Mouse (Mus musculus) lung, adult 2 months (tissue): ENCODE measurements around the gene Hist1h3b. TPM values are rescaled to one million over a fixed set of nuclear protein-coding genes. Genes with fewer than 3 reads are reported as not detected.

Experiments used
- DNase-seq: peaks from one replicate; pipeline ENCODE4 v3.0.0; 2022
- H3K4me1 ChIP-seq: fragments of 200-500 bp; 2 replicates; pipeline ENCODE4 v1.6.1; 2011; ENCODE audit warnings: low read length; ENCODE audit not compliant: control insufficient read depth, insufficient read depth
- H3K4me3 ChIP-seq: fragments of 200-500 bp; replicated peaks from 2 replicates; pipeline ENCODE3; 2011; ENCODE audit warnings: low read depth, mild to moderate bottlenecking, control low read depth, low read length; ENCODE audit errors: extremely low read depth
- CTCF ChIP-seq: fragments of 200-500 bp; IDR thresholded peaks from 2 replicates; pipeline ENCODE4 v1.5.1; 2011; ENCODE audit warnings: mild to moderate bottlenecking, low read length, control low read depth; ENCODE audit not compliant: insufficient read depth
- POLR2A ChIP-seq: fragments of 200-500 bp; IDR thresholded peaks from 2 replicates; pipeline ENCODE4 v1.6.1; 2011; ENCODE audit warnings: low read depth, mild to moderate bottlenecking, control low read depth, low read length, borderline replicate concordance; ENCODE audit errors: extremely low read depth
- WGBS: fragments of 180-500 bp; shearing (Covaris S2); methylation state at CpG from one replicate; pipeline ENCODE4 v1.1.7; 2018; 5-methylcytosine and 5-hydroxymethylcytosine counted together
- polyA plus RNA-seq: library from polyadenylated mRNA; depleted of rRNA; stranded (reverse); fragments of >200 nt; gene quantifications from 2 replicates; pipeline ENCODE4 v1.2.3, GENCODE M21; 2012

The Hist1h3b gene
- polyA plus RNA-seq, 1 experiment, result 3.8 TPM

DNA sequence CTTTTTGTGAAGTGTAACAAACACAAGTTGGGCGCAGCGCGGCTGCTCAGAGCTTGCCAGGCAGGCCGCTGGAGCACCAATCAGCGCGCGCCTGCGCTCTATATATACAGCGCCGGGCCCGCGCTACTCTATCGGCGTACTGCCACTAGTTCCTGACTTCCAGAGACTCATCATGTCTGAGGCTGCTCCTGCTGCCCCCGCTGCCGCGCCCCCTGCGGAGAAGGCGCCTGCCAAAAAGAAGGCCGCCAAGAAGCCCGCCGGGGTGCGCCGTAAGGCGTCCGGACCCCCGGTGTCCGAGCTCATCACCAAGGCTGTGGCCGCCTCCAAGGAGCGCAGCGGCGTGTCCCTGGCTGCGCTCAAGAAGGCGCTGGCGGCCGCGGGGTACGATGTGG is 13.4 kb upstream of the Hist1h3b start, which contains the start of gene Hist1h1c:
Gene Hist1h1c, plus strand, starts transcription at position 132 of the 392 bp plus-strand sequence.
- TF ChIP-seq POLR2A (peak; percentile 99), CTCF (no peak)
- under 1% methylated on average over 38 of the region's 38 CpGs for WGBS
- peak; percentile 86 for DNase-seq
- H3K4me1 ChIP-seq, result peaks cover 4% of the 10 kb centered on the region
- peak within 1 kb of the TSS; percentile 100 for H3K4me3 ChIP-seq

DNA sequence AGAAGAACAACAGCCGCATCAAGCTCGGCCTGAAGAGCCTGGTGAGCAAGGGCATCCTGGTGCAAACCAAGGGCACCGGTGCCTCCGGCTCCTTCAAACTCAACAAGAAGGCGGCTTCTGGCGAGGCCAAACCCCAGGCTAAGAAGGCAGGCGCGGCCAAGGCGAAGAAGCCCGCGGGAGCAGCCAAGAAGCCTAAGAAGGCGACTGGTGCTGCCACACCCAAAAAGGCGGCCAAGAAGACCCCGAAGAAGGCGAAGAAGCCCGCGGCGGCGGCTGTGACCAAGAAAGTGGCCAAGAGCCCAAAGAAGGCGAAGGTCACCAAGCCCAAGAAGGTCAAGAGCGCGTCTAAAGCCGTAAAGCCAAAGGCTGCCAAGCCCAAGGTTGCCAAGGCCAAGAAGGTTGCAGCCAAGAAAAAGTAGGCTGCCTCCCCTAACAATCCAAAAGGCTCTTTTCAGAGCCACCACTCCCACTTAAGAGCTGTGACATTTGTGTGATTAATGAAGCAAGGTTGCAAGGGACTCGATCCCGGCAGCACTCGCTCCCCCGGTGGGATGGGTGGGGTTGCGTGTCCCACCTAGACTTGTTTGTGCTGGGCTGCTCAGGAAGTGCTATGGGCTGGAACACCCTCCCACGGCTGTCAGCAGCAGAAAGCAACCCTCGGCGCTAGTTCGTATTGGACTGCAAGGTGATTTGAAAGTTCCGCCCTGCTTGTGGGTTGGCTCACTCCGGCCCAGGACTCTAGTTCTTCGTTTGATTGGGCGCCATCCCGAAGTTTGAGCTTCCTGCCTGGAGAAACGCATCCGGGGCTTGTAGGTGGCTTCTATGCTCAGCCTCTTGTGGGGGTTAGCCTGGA is 12.8 kb upstream of the Hist1h3b start:
- under 1% methylated on average over 39 of the region's 39 CpGs for WGBS
- peak; percentile 88 for DNase-seq
- peaks cover 4% of the 10 kb centered on the region for H3K4me1 ChIP-seq

DNA sequence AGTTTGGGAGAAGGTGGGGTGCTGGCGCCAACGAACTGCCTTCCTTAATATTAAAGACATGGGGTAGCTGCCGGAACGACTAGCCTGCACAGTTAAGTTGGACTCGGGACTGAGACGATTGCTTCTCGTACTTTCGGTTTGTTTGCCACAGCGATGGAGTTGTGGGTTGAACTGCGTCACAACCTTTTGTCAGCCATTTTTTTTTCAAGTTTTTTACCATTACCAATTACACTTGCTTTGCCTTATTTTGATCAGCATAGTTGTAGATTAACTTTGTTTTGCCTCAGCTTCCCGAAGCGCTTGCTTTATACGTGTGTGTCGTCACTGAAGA is 12.2 kb upstream of the Hist1h3b start:
- peaks cover 4% of the 10 kb centered on the region for H3K4me1 ChIP-seq
- H3K4me3 ChIP-seq, result peak overlapping the region; percentile 100
- no peak for DNase-seq
- peak; percentile 68; the same call in 1 of the 2 replicates for TF ChIP-seq POLR2A
- TF ChIP-seq CTCF, result no peak
- 0% methylated on average over 14 of the region's 14 CpGs for WGBS

More for the DNA sequence above, 12.8 kb upstream of the Hist1h3b start:
- H3K4me3 ChIP-seq, result peak overlapping the region; percentile 100
- TF ChIP-seq POLR2A, result peak; percentile 92
- no peak for TF ChIP-seq CTCF

DNA sequence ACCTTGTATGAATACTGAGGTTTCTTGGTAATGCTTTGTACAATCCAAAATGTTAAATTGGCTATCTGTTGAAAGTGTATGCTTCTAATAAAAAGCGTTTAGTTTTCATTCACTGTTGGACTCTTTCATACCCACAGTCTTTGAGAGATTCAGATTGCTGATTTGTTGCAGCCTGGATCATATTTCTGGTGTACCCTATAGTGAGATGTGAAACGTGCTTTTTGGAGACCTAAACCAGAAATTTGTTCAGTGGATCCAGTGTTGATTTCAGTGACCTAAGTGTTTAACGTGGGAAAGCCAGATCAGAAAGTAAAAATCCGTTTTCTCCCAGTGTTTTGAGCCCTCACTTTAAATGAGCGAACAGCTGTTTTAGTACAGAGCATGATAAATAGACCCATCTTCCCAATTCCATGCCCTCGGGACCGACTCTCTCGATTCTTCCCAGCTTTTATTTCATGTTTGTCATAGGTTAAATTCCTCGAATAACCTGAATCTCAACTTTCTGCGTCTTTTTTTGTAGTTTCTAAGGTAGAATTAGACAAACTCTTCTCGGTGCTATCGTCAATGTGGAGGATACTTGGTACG is 11.7 kb upstream of the Hist1h3b start:
- WGBS, result 13% methylated on average over 13 of the region's 13 CpGs
- DNase-seq, result no peak
- Histone ChIP-seq H3K4me1 (peaks cover 4% of the 10 kb centered on the region), H3K4me3 (peak overlapping the region; percentile 100)
- TF ChIP-seq POLR2A, result no peak
- no peak for TF ChIP-seq CTCF

DNA sequence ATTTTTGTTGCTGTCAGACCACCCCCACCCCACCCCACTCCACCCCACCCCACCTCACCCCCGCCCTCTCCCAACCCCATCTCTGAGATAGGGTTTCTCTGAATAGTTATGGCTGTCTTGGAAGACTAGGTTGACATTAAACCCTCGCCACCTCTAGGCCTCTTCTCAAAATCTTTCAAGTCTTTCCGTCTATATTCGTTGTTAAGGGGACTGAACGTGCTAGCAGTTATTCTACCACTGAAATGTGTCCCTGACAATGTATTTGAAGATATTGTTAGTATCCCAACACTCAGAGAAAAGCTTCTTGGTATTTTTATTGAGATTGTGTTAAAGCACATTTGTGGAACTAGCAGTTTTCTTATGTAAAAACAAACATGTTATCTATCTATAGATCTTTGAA is 11.2 kb upstream of the Hist1h3b start:
- TF ChIP-seq CTCF (no peak), POLR2A (no peak)
- WGBS, result 50% methylated on average over 5 of the region's 5 CpGs
- Histone ChIP-seq H3K4me3 (no peak overlapping the region), H3K4me1 (peaks cover 4% of the 10 kb centered on the region)
- no peak for DNase-seq

DNA sequence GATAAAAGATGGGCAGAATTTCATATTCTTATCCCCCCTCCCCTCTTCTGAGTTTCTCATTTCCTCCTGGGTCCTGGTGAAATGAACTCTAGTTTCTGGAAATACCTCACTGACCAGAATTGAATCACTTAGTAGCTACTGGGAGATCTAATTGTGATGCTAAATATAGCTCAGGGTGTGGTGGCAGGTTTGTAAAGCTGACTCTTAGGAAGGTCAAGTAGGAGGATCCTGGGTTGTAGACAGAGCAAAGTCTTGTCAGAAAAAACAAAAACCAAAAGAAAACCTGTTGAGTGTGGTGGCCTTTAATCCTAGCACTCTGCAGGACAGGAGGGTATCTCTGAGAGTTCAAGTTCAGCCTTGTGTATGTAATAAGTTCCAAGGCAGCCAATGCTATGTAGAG is 10.1 kb upstream of the Hist1h3b start:
- DNase-seq, result no peak
- TF ChIP-seq CTCF (no peak), POLR2A (no peak)
- H3K4me3 ChIP-seq, result no peak overlapping the region
- peaks cover 7% of the 10 kb centered on the region for H3K4me1 ChIP-seq

DNA sequence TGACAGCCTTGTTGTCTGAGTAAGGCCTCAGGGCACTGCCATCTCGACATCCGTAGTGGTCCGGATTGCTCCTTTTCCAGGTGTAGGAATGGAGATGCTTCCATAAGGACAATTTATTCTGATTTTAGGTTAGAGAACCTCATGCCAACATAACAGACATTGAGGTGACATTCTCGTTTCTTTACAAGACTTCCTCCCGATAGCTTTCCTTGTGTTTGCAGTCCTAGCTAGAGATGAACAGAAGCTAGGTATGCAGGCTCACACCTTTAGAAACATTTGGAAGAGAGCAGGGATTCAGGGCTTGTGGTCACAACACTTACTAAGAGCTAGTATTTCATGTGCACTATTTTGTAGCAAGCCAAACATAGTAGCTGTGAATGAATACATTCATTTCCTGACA is 8.9 kb upstream of the Hist1h3b start:
- Histone ChIP-seq H3K4me1 (peaks cover 7% of the 10 kb centered on the region), H3K4me3 (no peak overlapping the region)
- TF ChIP-seq POLR2A (no peak), CTCF (no peak)
- 80% methylated on average over 5 of the region's 5 CpGs for WGBS
- no peak for DNase-seq

DNA sequence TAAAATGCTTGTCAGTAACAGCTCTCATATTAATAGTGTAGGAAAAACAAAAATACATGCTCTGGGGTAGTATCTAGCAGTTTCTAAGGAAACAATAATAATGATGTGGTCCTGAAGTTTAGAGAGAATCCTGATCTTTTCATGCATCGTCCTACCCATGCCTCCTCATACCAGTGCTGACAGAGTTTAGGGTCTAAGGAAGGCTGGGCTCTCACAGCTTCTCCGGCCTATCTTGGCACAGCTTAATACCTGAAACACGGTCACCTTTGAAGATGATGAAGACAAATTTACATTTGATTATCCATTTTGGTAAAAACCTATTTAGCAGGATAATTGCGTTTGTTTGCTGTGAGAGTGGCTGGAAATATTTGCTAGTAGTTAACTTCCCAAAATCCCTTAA is 8.1 kb upstream of the Hist1h3b start:
- DNase-seq, result no peak
- WGBS, result 44% methylated on average over 4 of the region's 4 CpGs
- no peak for TF ChIP-seq CTCF
- no peak for TF ChIP-seq POLR2A
- no peak overlapping the region for H3K4me3 ChIP-seq
- peaks cover 7% of the 10 kb centered on the region for H3K4me1 ChIP-seq

DNA sequence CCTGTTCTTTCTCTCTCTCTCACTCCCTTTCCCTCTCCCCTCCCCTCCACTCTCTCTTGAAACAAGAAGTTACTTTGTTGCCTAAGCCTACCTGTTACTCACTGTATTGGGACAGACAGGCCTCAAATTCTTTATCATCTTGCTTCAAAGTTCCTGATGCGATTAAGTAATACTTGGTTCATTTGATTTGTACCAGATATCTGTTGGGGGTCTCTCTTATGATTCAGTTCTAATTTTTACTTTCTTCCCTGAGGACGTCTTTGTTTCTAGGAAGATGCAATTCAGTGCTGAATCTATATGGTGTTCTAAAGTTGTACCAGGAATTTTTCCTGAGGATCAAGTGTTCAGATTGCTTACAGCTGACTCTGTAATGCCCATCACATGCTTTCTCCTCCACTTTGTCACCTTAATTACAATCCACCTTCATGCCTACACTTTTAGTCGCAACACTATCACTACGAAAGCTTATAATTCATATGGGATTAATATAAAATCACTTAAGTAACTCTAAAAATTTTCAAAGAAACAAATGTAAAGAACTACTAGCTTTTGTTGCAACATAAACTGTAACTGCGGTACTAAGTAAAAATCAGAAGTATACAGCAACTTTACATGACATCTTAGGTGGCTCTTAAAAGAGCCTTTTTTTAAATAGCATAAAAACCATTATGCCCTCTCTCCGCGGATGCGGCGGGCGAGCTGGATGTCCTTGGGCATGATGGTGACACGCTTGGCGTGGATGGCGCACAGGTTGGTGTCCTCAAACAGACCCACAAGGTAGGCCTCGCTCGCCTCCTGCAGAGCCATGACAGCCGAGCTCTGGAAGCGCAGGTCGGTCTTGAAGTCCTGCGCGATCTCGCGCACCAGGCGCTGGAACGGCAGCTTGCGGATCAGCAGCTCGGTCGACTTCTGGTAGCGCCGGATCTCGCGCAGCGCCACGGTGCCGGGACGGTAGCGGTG is 7.4 kb upstream of the Hist1h3b start:
- no peak for DNase-seq
- 7% methylated on average over 24 of the region's 36 CpGs for WGBS
- no peak overlapping the region for H3K4me3 ChIP-seq

More for the DNA sequence above, 7.4 kb upstream of the Hist1h3b start:
- peaks cover 7% of the 10 kb centered on the region for H3K4me1 ChIP-seq
- TF ChIP-seq CTCF, result no peak
- no peak for TF ChIP-seq POLR2A
